Mouse (Mus musculus) thymus, adult 2 months (tissue): ENCODE data around the gene Gm4214.
"Not testable (repeated sequence)": the region's sequence is repeated elsewhere in the genome, so short reads cannot be mapped to it uniquely, and the experiment has no call there.

Experiments
- CTCF ChIP-seq: fragments of 200-500 bp; IDR thresholded peaks from 2 replicates; pipeline ENCODE4 v1.5.1; 2012; ENCODE audit warnings: mild to moderate bottlenecking, control low read depth, low read length, moderate library complexity, borderline replicate concordance; ENCODE audit not compliant: control insufficient read depth, poor library complexity, insufficient read depth; ENCODE audit errors: extremely low read depth
- POLR2A ChIP-seq: fragments of 200-500 bp; IDR thresholded peaks from 2 replicates; pipeline ENCODE4 v1.6.1; 2012; ENCODE audit warnings: mild to moderate bottlenecking, low read length, control low read depth, moderate library complexity; ENCODE audit not compliant: control insufficient read depth, poor library complexity, insufficient read depth; ENCODE audit errors: extremely low read depth

GRCm38 (mm10) chr7:22984573-22984972, at the start of gene Gm4214:
- TF ChIP-seq POLR2A, CTCF: not testable (repeated sequence)
